Mouse (Mus musculus) MEL (cell line): ENCODE results near the gene Kmt2d. TPM values are rescaled to one million over a fixed set of nuclear protein-coding genes. Genes with fewer than 3 reads are reported as not detected.
A peak's percentile ranks its signal among the peaks of the same experiment; 100 is the strongest.

Source experiments
- DNase-seq: peaks from one replicate; pipeline ENCODE4 v3.0.0; 2011; ENCODE audit warnings: low read depth, low spot score
- H3K27ac ChIP-seq: 2 replicates; pipeline ENCODE4 v1.5.1; 2012; ENCODE audit warnings: low read depth, mild to moderate bottlenecking, control low read depth, low read length, moderate library complexity; ENCODE audit not compliant: control insufficient read depth
- H3K27me3 ChIP-seq, 2 experiments: fragments of 150-350 bp in 1 of 2; sonication (generic) in 1 of 2; 2 replicates each; pipeline ENCODE4 v1.6.1; 2012; ENCODE audit warnings: low read length in 2 of 2, mild to moderate bottlenecking in 2 of 2, improper control_type of control experiment in 1 of 2, moderate library complexity in 1 of 2; ENCODE audit not compliant: insufficient read depth in 2 of 2, control insufficient read depth in 1 of 2
- H3K36me3 ChIP-seq, 2 experiments: 2 replicates each; pipeline ENCODE4 v1.6.1; 2012 to 2014; ENCODE audit warnings: low read length in 2 of 2, improper control_type of control experiment in 1 of 2, inconsistent platforms in 1 of 2, mild to moderate bottlenecking in 1 of 2; ENCODE audit not compliant: insufficient read depth in 2 of 2, control insufficient read depth in 1 of 2
- H3K4me1 ChIP-seq, 2 experiments: fragments of 150-350 bp in 1 of 2; sonication (generic) in 1 of 2; 2 replicates each; pipeline ENCODE4 v1.6.1; 2012; ENCODE audit warnings: low read length in 2 of 2, improper control_type of control experiment in 1 of 2, mild to moderate bottlenecking in 1 of 2; ENCODE audit not compliant: insufficient read depth in 2 of 2, control insufficient read depth in 1 of 2
- H3K4me3 ChIP-seq, 2 experiments: fragments of 150-350 bp in 1 of 2; sonication (generic) in 1 of 2; 2 replicates each; pipeline ENCODE4 v1.5.1; 2012; ENCODE audit warnings: low read depth in 2 of 2, low read length in 2 of 2, mild to moderate bottlenecking in 2 of 2, moderate library complexity in 2 of 2, control low read depth in 1 of 2, improper control_type of control experiment in 1 of 2; ENCODE audit not compliant: control insufficient read depth in 1 of 2, insufficient read depth in 1 of 2
- H3K79me2 ChIP-seq: 2 replicates; pipeline ENCODE4 v1.6.1; 2012; ENCODE audit warnings: mild to moderate bottlenecking, low read length, moderate library complexity; ENCODE audit not compliant: control insufficient read depth, poor library complexity, insufficient read depth
- H3K9ac ChIP-seq: 2 replicates; pipeline ENCODE4 v1.6.1; 2012; ENCODE audit warnings: low read depth, mild to moderate bottlenecking, control low read depth, low read length, moderate library complexity; ENCODE audit not compliant: control insufficient read depth, poor library complexity, severe bottlenecking
- H3K9me3 ChIP-seq: fragments of 150-350 bp; sonication (generic); replicated peaks from 2 replicates; pipeline ENCODE4 v1.6.1; 2012; ENCODE audit warnings: mild to moderate bottlenecking, low read length, improper control_type of control experiment, moderate library complexity; ENCODE audit not compliant: insufficient read depth
- CHD1 ChIP-seq: IDR thresholded peaks from 2 replicates; pipeline ENCODE4 v1.6.1; 2012; ENCODE audit warnings: low read depth, mild to moderate bottlenecking, inconsistent platforms, low read length, improper control_type of control experiment
- CHD2 ChIP-seq: IDR thresholded peaks from 2 replicates; pipeline ENCODE4 v1.6.1; 2011; ENCODE audit warnings: low read length, improper control_type of control experiment
- CTCF ChIP-seq, 3 experiments: IDR thresholded peaks in 2 of 3; conservative IDR thresholded peaks in 1 of 3; 2 replicates each; pipeline ENCODE4 v1.5.1; 2011 to 2012; ENCODE audit warnings: low read length in 3 of 3, low read depth in 2 of 3, mild to moderate bottlenecking in 2 of 3, improper control_type of control experiment in 1 of 3, inconsistent platforms in 1 of 3, mixed read lengths in 1 of 3, moderate library complexity in 1 of 3; ENCODE audit not compliant: control insufficient read depth in 1 of 3, insufficient read depth in 1 of 3, poor library complexity in 1 of 3, severe bottlenecking in 1 of 3
- EP300 ChIP-seq, 2 experiments: IDR thresholded peaks; 2 replicates each; pipeline ENCODE4 v1.6.1; 2011; ENCODE audit warnings: improper control_type of control experiment in 2 of 2, low read length in 2 of 2, low read depth in 1 of 2, mild to moderate bottlenecking in 1 of 2
- ETS1 ChIP-seq: IDR thresholded peaks from 2 replicates; pipeline ENCODE4 v1.6.1; 2012; ENCODE audit warnings: low read depth, mild to moderate bottlenecking, inconsistent platforms, low read length, improper control_type of control experiment, moderate library complexity
- GABPA ChIP-seq: IDR thresholded peaks from 2 replicates; pipeline ENCODE4 v1.6.1; 2012; ENCODE audit warnings: low read depth, mild to moderate bottlenecking, inconsistent platforms, low read length, improper control_type of control experiment, moderate library complexity
- GATA1 ChIP-seq: IDR thresholded peaks from 2 replicates; pipeline ENCODE4 v1.6.1; 2011; ENCODE audit warnings: low read depth, low read length, improper control_type of control experiment
- MXI1 ChIP-seq: IDR thresholded peaks from 2 replicates; pipeline ENCODE4 v1.6.1; 2011; ENCODE audit warnings: mild to moderate bottlenecking, low read depth, low read length, improper control_type of control experiment
- RAD21 ChIP-seq: IDR thresholded peaks from 2 replicates; pipeline ENCODE4 v1.6.1; 2011; ENCODE audit warnings: mild to moderate bottlenecking, low read depth, low read length, improper control_type of control experiment
- ZKSCAN1 ChIP-seq: IDR thresholded peaks from 2 replicates; pipeline ENCODE4 v1.6.1; 2012; ENCODE audit warnings: low read depth, mild to moderate bottlenecking, inconsistent platforms, low read length, improper control_type of control experiment, moderate library complexity
- ZNF384 ChIP-seq: IDR thresholded peaks from 2 replicates; pipeline ENCODE4 v1.6.1; 2012; ENCODE audit warnings: low read depth, mild to moderate bottlenecking, inconsistent platforms, low read length, improper control_type of control experiment
- polyA plus RNA-seq, 2 experiments: library from polyadenylated mRNA; stranded (reverse) in 1 of 2; unstranded in 1 of 2; fragments of >175 nt in 1 of 2; fragments of >200 nt in 1 of 2; gene quantifications; 2 replicates each; pipeline versions ENCODE4 v1.2.1 to v1.2.4; 2012; ENCODE audit warnings: low replicate concordance in 2 of 2, low read depth in 1 of 2; ENCODE audit not compliant: insufficient read length in 2 of 2, insufficient read depth in 1 of 2, missing spikeins in 1 of 2
- total RNA-seq: library from RNA; depleted of rRNA; stranded (reverse); fragments of 300-350 nt; gene quantifications from 2 replicates; pipeline ENCODE4 v1.2.3, GENCODE M21; 2012

Gene Kmt2d
- total and polyA plus RNA-seq, 3 experiments: 12.5 to 47.7 (median 42.0) TPM

- TF ChIP-seq CHD2 (no peak), CHD1 (no peak), MXI1 (peak; percentile 90), ZKSCAN1 (no peak), GABPA (no peak)
These were observed 40.0 kb downstream of the Kmt2d start, which contains the start of gene Prkag1 (continued) for GRCm38 (mm10) chr15:98830736-98831683.

- Histone ChIP-seq H3K9me3 (no peaks in the 10 kb centered on the region), H3K79me2 (peaks cover 27% of the 10 kb centered on the region), H3K9ac (no peak overlapping the region), H3K27me3 (no peaks in the 10 kb centered on the region), H3K4me1 (peaks cover 12 to 21% of the 10 kb centered on the region in 2 experiments), H3K27ac (no peak overlapping the region), H3K36me3 (peaks cover 0 to 19% of the 10 kb centered on the region in 2 experiments; a peak in 2 of 4 replicates), H3K4me3 (no peak overlapping the region)
- TF ChIP-seq MXI1 (no peak), GATA1 (peak; percentile 47), EP300 (IDR thresholded peaks at IDR 0.05; ENCODE audit: low read depth in 1 of 2, low read length in 2 of 2) (peak in 1 of 2 experiments; percentile 33; a peak in 1 of 4 replicates)
- DNase-seq: no peak
These were observed 43.4 kb downstream of the Kmt2d start for GRCm38 (mm10) chr15:98827611-98828011.

- Histone ChIP-seq H3K27me3 (no peaks in the 10 kb centered on the region), H3K79me2 (peaks cover 9% of the 10 kb centered on the region), H3K9me3 (no peaks in the 10 kb centered on the region), H3K9ac (no peak overlapping the region), H3K4me1 (peaks cover 0 to 7% of the 10 kb centered on the region in 2 experiments; a peak in 1 of 4 replicates), H3K36me3 (peaks cover 2 to 4% of the 10 kb centered on the region in 2 experiments; a peak in 3 of 4 replicates), H3K27ac (no peak overlapping the region), H3K4me3 (no peak overlapping the region)
- DNase-seq: peak; percentile 66
- peak; percentile 57 to 65 (median 57) for TF ChIP-seq CTCF (IDR thresholded peaks at IDR 0.05 in 2 of 3, conservative IDR thresholded peaks at IDR 0.05 in 1 of 3; ENCODE audit: control insufficient read depth in 1 of 3, insufficient read depth in 1 of 3, low read depth in 2 of 3, low read length in 3 of 3, poor library complexity in 1 of 3, severe bottlenecking in 1 of 3)
- peak; percentile 90 for TF ChIP-seq ZNF384
- no peak for TF ChIP-seq ETS1
- peak; percentile 15 for TF ChIP-seq RAD21
- TF ChIP-seq GABPA: no peak
These were observed 47.6 kb downstream of the Kmt2d start for GRCm38 (mm10) chr15:98823434-98823833.
